Mouse (Mus musculus) megakaryocyte, embryonic 14.5 days (primary cell): ENCODE results near the gene Defb29.

ENCODE experiments used
- FLI1 ChIP-seq: IDR thresholded peaks from 2 replicates; pipeline ENCODE4 v1.6.1; 2012; ENCODE audit warnings: low read length, inconsistent platforms, mixed read lengths
- GATA1 ChIP-seq: IDR thresholded peaks from 3 replicates; pipeline ENCODE4 v1.6.1; 2012; ENCODE audit warnings: mixed read lengths, low read length, inconsistent platforms, borderline replicate concordance

- no peak for TF ChIP-seq GATA1
- no peak for TF ChIP-seq FLI1
Observed at GRCm38 (mm10) chr2:152548124-152548523, 8.2 kb upstream of the Defb29 start.
